Mouse (Mus musculus) skeletal muscle tissue, adult 2 months (tissue): ENCODE data around the gene Slco3a1.
"Not testable (repeated sequence)": the region's sequence is repeated elsewhere in the genome, so short reads cannot be mapped to it uniquely, and the experiment has no call there.

Source experiments
- DNase-seq: peaks from one replicate; pipeline ENCODE4 v3.0.0-alpha.2; 2012; ENCODE audit warnings: low read depth, low spot score

Slco3a1 gene

GRCm38 (mm10) chr7:74432950-74433349 lies 121.6 kb downstream of the Slco3a1 start:
- no peak for DNase-seq

GRCm38 (mm10) chr7:74429252-74429651 lies 125.3 kb downstream of the Slco3a1 start:
- DNase-seq, result no peak

- DNase-seq, result no peak
Observed at GRCm38 (mm10) chr7:74427135-74427534, 127.4 kb downstream of the Slco3a1 start.

- no peak for DNase-seq
Observed at GRCm38 (mm10) chr7:74425941-74426340, 128.6 kb downstream of the Slco3a1 start.

GRCm38 (mm10) chr7:74423928-74424850 lies 130.4 kb downstream of the Slco3a1 start:
- DNase-seq, result no peak

- DNase-seq, result no peak
Observed at GRCm38 (mm10) chr7:74423316-74423715, 131.3 kb downstream of the Slco3a1 start.

GRCm38 (mm10) chr7:74422731-74423130 lies 131.8 kb downstream of the Slco3a1 start:
- DNase-seq, result no peak

GRCm38 (mm10) chr7:74422002-74422401 lies 132.6 kb downstream of the Slco3a1 start:
- DNase-seq, result peak; percentile 65

GRCm38 (mm10) chr7:74421591-74421990 lies 133.0 kb downstream of the Slco3a1 start:
- DNase-seq, result no peak

- no peak for DNase-seq
Observed at GRCm38 (mm10) chr7:74419706-74420105, 134.9 kb downstream of the Slco3a1 start.

- DNase-seq, result no peak
Observed at GRCm38 (mm10) chr7:74417009-74417408, 137.6 kb downstream of the Slco3a1 start.

GRCm38 (mm10) chr7:74415241-74415640 lies 139.3 kb downstream of the Slco3a1 start:
- DNase-seq, result no peak

- DNase-seq, result no peak
Observed at GRCm38 (mm10) chr7:74413738-74414716, 140.6 kb downstream of the Slco3a1 start.

- peak; percentile 84 for DNase-seq
Observed at GRCm38 (mm10) chr7:74408601-74409323, 145.8 kb downstream of the Slco3a1 start.

- not testable (repeated sequence) for DNase-seq
Observed at GRCm38 (mm10) chr7:74407851-74408250, 146.7 kb downstream of the Slco3a1 start.

GRCm38 (mm10) chr7:74399729-74400128 lies 154.9 kb downstream of the Slco3a1 start:
- no peak for DNase-seq

GRCm38 (mm10) chr7:74399154-74399553 lies 155.4 kb downstream of the Slco3a1 start:
- DNase-seq, result no peak

- DNase-seq, result no peak
Observed at GRCm38 (mm10) chr7:74398326-74398725, 156.3 kb downstream of the Slco3a1 start.

- peak; percentile 72 for DNase-seq
Observed at GRCm38 (mm10) chr7:74391451-74391873, 163.1 kb downstream of the Slco3a1 start.

GRCm38 (mm10) chr7:74389570-74389969 lies 165.0 kb downstream of the Slco3a1 start:
- DNase-seq, result no peak

GRCm38 (mm10) chr7:74386257-74386656 lies 168.3 kb downstream of the Slco3a1 start:
- no peak for DNase-seq
